Mouse (Mus musculus) hindbrain, embryonic 13.5 days (tissue): ENCODE results near the gene Fgfbp1. TPM values are rescaled to one million over a fixed set of nuclear protein-coding genes. Genes with fewer than 3 reads are reported as not detected.

ENCODE experiments used
- ATAC-seq: fragments of 200-750 bp; cut with Nextera tagmentation; 2 replicates; pipeline ENCODE4 v1.8.0; 2017; ENCODE audit warnings: moderate TSS enrichment; ENCODE audit not compliant: low FRiP score
- H3K27ac ChIP-seq: fragments of 300-500 bp; sonication (generic); 2 replicates; pipeline ENCODE4 v1.5.1; 2015; ENCODE audit warnings: inconsistent platforms, mild to moderate bottlenecking, moderate library complexity
- H3K27me3 ChIP-seq: fragments of 300-500 bp; sonication (generic); 2 replicates; pipeline ENCODE4 v1.6.1; 2015; ENCODE audit warnings: mild to moderate bottlenecking, inconsistent platforms
- H3K36me3 ChIP-seq: fragments of 300-500 bp; sonication (generic); 2 replicates; pipeline ENCODE4 v1.6.1; 2015; ENCODE audit warnings: mild to moderate bottlenecking, inconsistent platforms
- H3K4me1 ChIP-seq: fragments of 300-500 bp; sonication (generic); replicated peaks from 2 replicates; pipeline ENCODE4 v1.6.1; 2015; ENCODE audit warnings: inconsistent platforms
- H3K4me2 ChIP-seq: fragments of 300-500 bp; sonication (generic); 2 replicates; pipeline ENCODE4 v1.6.1; 2015; ENCODE audit warnings: inconsistent platforms, mild to moderate bottlenecking, moderate library complexity
- H3K4me3 ChIP-seq: fragments of 300-500 bp; sonication (generic); 2 replicates; pipeline ENCODE4 v1.5.1; 2015; ENCODE audit warnings: mild to moderate bottlenecking, inconsistent platforms
- H3K9ac ChIP-seq: fragments of 300-500 bp; sonication (generic); 2 replicates; pipeline ENCODE4 v1.6.1; 2015; ENCODE audit warnings: mild to moderate bottlenecking, inconsistent platforms
- H3K9me3 ChIP-seq: fragments of 300-500 bp; sonication (generic); 2 replicates; pipeline ENCODE4 v1.6.1; 2016; ENCODE audit warnings: inconsistent platforms
- WGBS: fragments of 180-500 bp; shearing (Covaris S2); methylation state at CpG from one replicate; pipeline ENCODE4 v1.1.7; 2015; 5-methylcytosine and 5-hydroxymethylcytosine counted together
- polyA plus RNA-seq: library from polyadenylated mRNA; unstranded; fragments of >200 nt; fragmentation: Nextera tagmentation; extraction: Ambion mirVana; gene quantifications from 2 replicates; pipeline ENCODE4 v1.2.1, GENCODE M21; 2015

The Fgfbp1 gene
- polyA plus RNA-seq, 1 experiment from 2014 or later, result 2.5 TPM

- Histone ChIP-seq H3K27ac (no peak overlapping the region), H3K9ac (no peak overlapping the region), H3K36me3 (no peaks in the 10 kb centered on the region), H3K27me3 (no peaks in the 10 kb centered on the region), H3K4me3 (no peak overlapping the region), H3K4me2 (no peak overlapping the region), H3K4me1 (no peaks in the 10 kb centered on the region), H3K9me3 (no peaks in the 10 kb centered on the region)
- no peak for ATAC-seq
- 89% methylated on average over 2 of the region's 2 CpGs for WGBS
Observed at GRCm38 (mm10) chr5:43970532-43970931, 11.0 kb downstream of the Fgfbp1 start.

- 65% methylated on average over 2 of the region's 2 CpGs for WGBS
- no peak for ATAC-seq
- no peaks in the 10 kb centered on the region for H3K9me3 ChIP-seq
- no peaks in the 10 kb centered on the region for H3K36me3 ChIP-seq
- no peak overlapping the region for H3K9ac ChIP-seq
- H3K27me3 ChIP-seq, result no peaks in the 10 kb centered on the region
- no peak overlapping the region for H3K4me2 ChIP-seq
- H3K4me3 ChIP-seq, result no peak overlapping the region
- no peaks in the 10 kb centered on the region for H3K4me1 ChIP-seq
- no peak overlapping the region for H3K27ac ChIP-seq
Observed at GRCm38 (mm10) chr5:43968634-43969033, 12.9 kb downstream of the Fgfbp1 start.

GRCm38 (mm10) chr5:43961056-43961455, 20.5 kb downstream of the Fgfbp1 start:
- Histone ChIP-seq H3K9ac (no peak overlapping the region), H3K4me1 (no peaks in the 10 kb centered on the region), H3K27me3 (no peaks in the 10 kb centered on the region), H3K27ac (no peak overlapping the region), H3K4me3 (no peak overlapping the region), H3K9me3 (no peaks in the 10 kb centered on the region), H3K4me2 (no peak overlapping the region), H3K36me3 (no peaks in the 10 kb centered on the region)
- ATAC-seq, result no peak
- 94% methylated on average over 3 of the region's 3 CpGs for WGBS

- Histone ChIP-seq H3K27ac (no peak overlapping the region), H3K4me3 (no peak overlapping the region), H3K4me1 (no peaks in the 10 kb centered on the region), H3K4me2 (no peak overlapping the region), H3K9me3 (no peaks in the 10 kb centered on the region), H3K9ac (no peak overlapping the region), H3K36me3 (no peaks in the 10 kb centered on the region), H3K27me3 (no peaks in the 10 kb centered on the region)
- 80% methylated on average over 3 of the region's 3 CpGs for WGBS
- ATAC-seq, result no peak
Observed at GRCm38 (mm10) chr5:43959884-43960440, 21.6 kb downstream of the Fgfbp1 start.

GRCm38 (mm10) chr5:43953241-43953640, 28.3 kb downstream of the Fgfbp1 start:
- ATAC-seq, result no peak
- Histone ChIP-seq H3K9me3 (no peaks in the 10 kb centered on the region), H3K9ac (no peak overlapping the region), H3K4me3 (no peak overlapping the region), H3K4me1 (peaks cover 8% of the 10 kb centered on the region), H3K36me3 (no peaks in the 10 kb centered on the region), H3K27me3 (0 out of 2 replicates have a peak, but pooled peaks cover under 1% of the 10 kb centered on the region), H3K4me2 (no peak overlapping the region), H3K27ac (no peak overlapping the region)
- WGBS, result 74% methylated on average over 1 of the region's 1 CpGs

- Histone ChIP-seq H3K9me3 (no peaks in the 10 kb centered on the region), H3K9ac (peak overlapping the region; percentile 35; the same call in 1 of the 2 replicates), H3K4me3 (no peak overlapping the region), H3K27me3 (peaks cover 4% of the 10 kb centered on the region; the same call in 1 of the 2 replicates), H3K4me1 (peaks cover 16% of the 10 kb centered on the region), H3K4me2 (peak overlapping the region; percentile 72), H3K36me3 (no peaks in the 10 kb centered on the region), H3K27ac (no peak overlapping the region)
- ATAC-seq, result 0 out of 2 replicates have a peak, but pooled peaks have one; percentile 46
- WGBS, result 3% methylated on average over 8 of the region's 8 CpGs
Observed at GRCm38 (mm10) chr5:43948748-43949275, 32.8 kb downstream of the Fgfbp1 start.

GRCm38 (mm10) chr5:43948111-43948743, 33.4 kb downstream of the Fgfbp1 start:
- H3K27ac ChIP-seq, result no peak overlapping the region
- 1% methylated on average over 27 of the region's 27 CpGs for whole genome bisulfite sequencing
- H3K9ac ChIP-seq, result peak overlapping the region; percentile 35
- peaks cover 16% of the 10 kb centered on the region for H3K4me1 ChIP-seq
- peak overlapping the region; percentile 37 for H3K4me3 ChIP-seq
- peaks cover 4% of the 10 kb centered on the region; the same call in 1 of the 2 replicates for H3K27me3 ChIP-seq
- H3K9me3 ChIP-seq, result no peaks in the 10 kb centered on the region
- H3K4me2 ChIP-seq, result peak overlapping the region; percentile 72
- H3K36me3 ChIP-seq, result no peaks in the 10 kb centered on the region
- peak; percentile 87 for ATAC-seq

GRCm38 (mm10) chr5:43947330-43947977, 34.1 kb downstream of the Fgfbp1 start:
- peak overlapping the region; percentile 72 for H3K4me2 ChIP-seq
- peaks cover 16% of the 10 kb centered on the region for H3K4me1 ChIP-seq
- no peaks in the 10 kb centered on the region for H3K9me3 ChIP-seq
- peak overlapping the region; percentile 35; the same call in 1 of the 2 replicates for H3K9ac ChIP-seq
- H3K4me3 ChIP-seq, result no peak overlapping the region
- no peaks in the 10 kb centered on the region for H3K36me3 ChIP-seq
- H3K27me3 ChIP-seq, result peaks cover 4% of the 10 kb centered on the region; the same call in 1 of the 2 replicates
- 36% methylated on average over 9 of the region's 9 CpGs for WGBS
- ATAC-seq, result 0 out of 2 replicates have a peak, but pooled peaks have one; percentile 73
- no peak overlapping the region for H3K27ac ChIP-seq

- WGBS, result 70% methylated on average over 2 of the region's 2 CpGs
- no peak overlapping the region for H3K9ac ChIP-seq
- H3K27me3 ChIP-seq, result no peaks in the 10 kb centered on the region
- no peaks in the 10 kb centered on the region for H3K4me1 ChIP-seq
- no peak overlapping the region for H3K4me2 ChIP-seq
- no peak for ATAC-seq
- no peak overlapping the region for H3K27ac ChIP-seq
- H3K4me3 ChIP-seq, result no peak overlapping the region
- no peaks in the 10 kb centered on the region for H3K9me3 ChIP-seq
- H3K36me3 ChIP-seq, result no peaks in the 10 kb centered on the region
Observed at GRCm38 (mm10) chr5:43933269-43933668, 48.3 kb downstream of the Fgfbp1 start.

Other genes with a start within 250 kb of the Fgfbp1 start
- gene Bst1, start 162.9 kb downstream of the Fgfbp1 start, polyA plus RNA-seq, result not detected in 2 replicates
- gene Fbxl5, start 160.1 kb downstream of the Fgfbp1 start, polyA plus RNA-seq, result 69.7 and 70.5 TPM in 2 replicates
- 4.1 and 4.6 TPM in 2 replicates for gene Cd38, start 113.2 kb downstream of the Fgfbp1 start, polyA plus RNA-seq
- 0.31 and 0.77 TPM in 2 replicates for gene Gm7879, start 68.6 kb downstream of the Fgfbp1 start, polyA plus RNA-seq
- 41.9 and 47.1 TPM in 2 replicates for gene Prom1, start 120.3 kb upstream of the Fgfbp1 start, polyA plus RNA-seq
- gene Tapt1, start 244.8 kb upstream of the Fgfbp1 start, polyA plus RNA-seq, result 28.3 and 30.6 TPM in 2 replicates